Comparison of ENCODE assay signal across 9 mouse cellular contexts in genomic region chr7:143756125-143757026, GRCm38 (mm10). TPM values are rescaled to one million over a fixed set of nuclear protein-coding genes. Genes with fewer than 3 reads are reported as not detected.
DNase-seq lines count a peak whose midpoint lies in the region; ATAC-seq and TF ChIP-seq lines count a peak whose summit lies in the region.
"Had no signal": no experiment of that assay in that cellular context is flagged by ENCODE, and none has a peak within 500 bp of the region (broad histone marks: within the 10 kb centered on the region; RNA-seq: fewer than 3 reads in every experiment).

TSS of gene Osbpl5 (minus strand) at chr7:143756985.

- peak; percentile 29 for DNase-seq in right cerebral cortex, postnatal 14 days
- DNase-seq in right cerebral cortex, postnatal 25 days: no peak
- peak; percentile 33 to 53 for DNase-seq in left cerebral cortex, adult 2 months (ENCODE audit: extremely low spot score in 1 of 2, low spot score in 2 of 2)
- no peak for DNase-seq in cerebellum, adult 8-10 months
- DNase-seq in lung, postnatal 36 days: no peak

- H3K4me1 ChIP-seq in cortical plate, adult 2 months (ENCODE audit: control insufficient read depth, insufficient read depth, low read length): no peaks in the 10 kb centered on the region
- H3K4me1 ChIP-seq in heart, embryonic 13.5 days: peaks cover 30% of the 10 kb centered on the region
- peaks cover 4% of the 10 kb centered on the region for H3K4me1 ChIP-seq in neural tube, embryonic 12.5 days

- peak within 1 kb of the TSS; percentile 25; the same call in 1 of the 2 replicates for H3K4me3 ChIP-seq in cortical plate, adult 2 months (ENCODE audit: insufficient read depth, low read length)
- H3K4me3 ChIP-seq in heart, embryonic 13.5 days: peak within 1 kb of the TSS; percentile 48
- peak within 1 kb of the TSS; percentile 32 for H3K4me3 ChIP-seq in left cerebral cortex, adult 2 months
- peak within 1 kb of the TSS; percentile 28 for H3K4me3 ChIP-seq in neural tube, embryonic 12.5 days
- H3K4me3 ChIP-seq: erythroblast, embryonic 14.5 days had no signal

- WGBS in heart, embryonic 13.5 days: 20% methylated on average over 22 of the region's 22 CpGs
- WGBS in neural tube, embryonic 12.5 days: 30% methylated on average over 22 of the region's 22 CpGs

- TF ChIP-seq POLR2A in cortical plate, adult 2 months (IDR thresholded peaks at IDR 0.05; ENCODE audit: extremely low read depth, insufficient read depth, low read length): no peak

- intact Hi-C loops in left cerebral cortex, adult 2 months (cut with DNase I): no loop called here

- H3K36me3 ChIP-seq in heart, embryonic 13.5 days: no peaks in the 10 kb centered on the region
- no peaks in the 10 kb centered on the region for H3K36me3 ChIP-seq in neural tube, embryonic 12.5 days

- no peak for TF ChIP-seq CTCF in cortical plate, adult 2 months (IDR thresholded peaks at IDR 0.05; ENCODE audit: extremely low read depth, insufficient read depth, low read length)
- no peak for TF ChIP-seq CTCF in left cerebral cortex, adult 2 months (IDR thresholded peaks at IDR 0.05)

- H3K27me3 ChIP-seq in heart, embryonic 13.5 days (replicated peaks): peaks cover 56% of the 10 kb centered on the region
- peaks cover 38% of the 10 kb centered on the region for H3K27me3 ChIP-seq in neural tube, embryonic 12.5 days (replicated peaks)

- H3K27ac ChIP-seq in cortical plate, adult 2 months (ENCODE audit: insufficient read depth, low read length): no peak within 1 kb of the TSS
- H3K27ac ChIP-seq in heart, embryonic 13.5 days (replicated peaks): no peak within 1 kb of the TSS
- peak within 1 kb of the TSS; percentile 24; the same call in 1 of the 2 replicates for H3K27ac ChIP-seq in left cerebral cortex, adult 2 months
- no peak within 1 kb of the TSS for H3K27ac ChIP-seq in neural tube, embryonic 12.5 days

- no peaks in the 10 kb centered on the region for H3K9me3 ChIP-seq in heart, embryonic 13.5 days
- H3K9me3 ChIP-seq in neural tube, embryonic 12.5 days: no peaks in the 10 kb centered on the region

- H3K4me2 ChIP-seq in heart, embryonic 13.5 days: peak within 1 kb of the TSS; percentile 80
- peak within 1 kb of the TSS; percentile 76 for H3K4me2 ChIP-seq in neural tube, embryonic 12.5 days (replicated peaks)

- H3K9ac ChIP-seq in heart, embryonic 13.5 days: peak within 1 kb of the TSS; percentile 71
- 0 out of 2 replicates have a peak within 1 kb of the TSS, but pooled peaks have one; percentile 6 for H3K9ac ChIP-seq in neural tube, embryonic 12.5 days

- ATAC-seq in heart, embryonic 13.5 days (ENCODE audit: extremely low read depth, insufficient number of reproducible peaks, low FRiP score, low TSS enrichment): no peak
- no peak for ATAC-seq in neural tube, embryonic 12.5 days (ENCODE audit: low FRiP score, low read depth)

RNA-seq across cellular contexts. Expression of gene Osbpl5, which starts in this region (rescaled TPM):
- 37.4 and 39.1 TPM in 2 replicates for polyA plus RNA-seq in cortical plate, adult 2 months (2012; rRNA removed)
- polyA plus RNA-seq in heart, embryonic 13.5 days (2015; fragmentation: Nextera tagmentation; extraction: Ambion mirVana): 34.8 and 36.2 TPM in 2 replicates
- total RNA-seq in left cerebral cortex, adult 2 months (2021): 10 to 100 TPM; 37.6 to 40.9 TPM
- polyA plus RNA-seq in neural tube, embryonic 12.5 days (2016; fragmentation: Nextera tagmentation; extraction: Ambion mirVana): 24.5 and 25.1 TPM in 2 replicates
- polyA plus RNA-seq: erythroblast, embryonic 14.5 days had no signal

Comparison
In these comparisons a context has a peak if more than half of its experiments do, and no peak if none do; other contexts are left out.
1. DNase-seq: peak in right cerebral cortex, postnatal 14 days (single experiment) and left cerebral cortex, adult 2 months (2 of 2); none in right cerebral cortex, postnatal 25 days (single experiment), cerebellum, adult 8-10 months (single experiment) and lung, postnatal 36 days (single experiment).
2. Peak in every context shown above with its lines, with median percentiles within 50 percentile points of each other: H3K4me3 ChIP-seq.